Mouse (Mus musculus): ENCODE results near the gene Dll3. TPM values are rescaled to one million over a fixed set of nuclear protein-coding genes. Genes with fewer than 3 reads are reported as not detected.

Dll3 gene
- polyA plus RNA-seq, 2 experiments, result 0.83 to 0.92 TPM

- Histone ChIP-seq H3K27me3 (ENCODE audit: control insufficient read depth, insufficient read depth, low read length) (peaks cover 56% of the 10 kb centered on the region), H3K36me3 (ENCODE audit: control insufficient read depth, insufficient read depth, low read length) (no peaks in the 10 kb centered on the region), H3K4me1 (ENCODE audit: control insufficient read depth, insufficient read depth, low read length) (no peaks in the 10 kb centered on the region), H3K9me3 (ENCODE audit: control insufficient read depth, low read length) (no peaks in the 10 kb centered on the region), H3K4me3 (replicated peaks; ENCODE audit: low read length) (peak overlapping the region; percentile 11), H3K9ac (ENCODE audit: low read depth, low read length, severe bottlenecking) (no peak overlapping the region), H3K27ac (replicated peaks; ENCODE audit: low read depth, low read length) (no peak overlapping the region), H3K4me2 (replicated peaks; ENCODE audit: low read depth, low read length, severe bottlenecking) (peak overlapping the region; percentile 32)
- no peak for DNase-seq (ENCODE audit: low spot score)
- no peak for TF ChIP-seq POLR2A (IDR thresholded peaks at IDR 0.05; ENCODE audit: borderline replicate concordance, extremely low read depth, insufficient read depth, insufficient read length)
- ATAC-seq (ENCODE audit: low FRiP score, low read depth), result no peak
- WGBS, result 3% methylated on average over 18 of the region's 18 CpGs
Measured at GRCm38 (mm10) chr7:28290165-28290564, 11.9 kb downstream of the Dll3 start.

DNA sequence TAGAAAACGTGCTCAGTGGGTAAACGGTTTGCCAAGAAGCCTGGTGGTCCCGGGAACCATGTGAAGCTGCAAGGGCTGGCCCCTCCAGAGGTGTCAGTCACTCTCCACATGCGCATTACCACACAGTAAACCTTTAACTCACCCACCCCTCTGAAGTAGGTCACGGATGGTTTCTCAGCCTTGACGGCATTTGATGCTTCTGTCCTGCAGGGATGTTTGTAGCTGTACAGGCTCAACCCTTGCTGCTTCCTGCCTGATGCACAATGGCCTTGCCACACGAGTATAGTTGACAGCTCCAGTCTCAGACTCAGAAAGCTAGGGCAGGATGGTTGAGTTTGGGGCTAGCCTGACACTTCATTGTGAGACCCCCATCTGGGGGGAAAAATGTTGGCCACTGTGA is 21.4 kb downstream of the Dll3 start:
- no peak overlapping the region for H3K4me2 ChIP-seq (replicated peaks; ENCODE audit: low read depth, low read length, severe bottlenecking)
- no peak overlapping the region for H3K9ac ChIP-seq (ENCODE audit: low read depth, low read length, severe bottlenecking)
- H3K4me1 ChIP-seq (ENCODE audit: control insufficient read depth, insufficient read depth, low read length), result 0 out of 2 replicates have a peak, but pooled peaks cover 5% of the 10 kb centered on the region
- H3K27me3 ChIP-seq (ENCODE audit: control insufficient read depth, insufficient read depth, low read length), result no peaks in the 10 kb centered on the region
- no peak for DNase-seq (ENCODE audit: low spot score)
- no peak overlapping the region for H3K4me3 ChIP-seq (replicated peaks; ENCODE audit: low read length)
- no peaks in the 10 kb centered on the region for H3K36me3 ChIP-seq (ENCODE audit: control insufficient read depth, insufficient read depth, low read length)
- ATAC-seq (ENCODE audit: low FRiP score, low read depth), result no peak
- no peaks in the 10 kb centered on the region for H3K9me3 ChIP-seq (ENCODE audit: control insufficient read depth, low read length)
- no peak for TF ChIP-seq POLR2A (IDR thresholded peaks at IDR 0.05; ENCODE audit: borderline replicate concordance, extremely low read depth, insufficient read depth, insufficient read length)
- WGBS, result 71% methylated on average over 7 of the region's 7 CpGs
- H3K27ac ChIP-seq (replicated peaks; ENCODE audit: low read depth, low read length), result no peak overlapping the region

GRCm38 (mm10) chr7:28278279-28278652 is 23.8 kb downstream of the Dll3 start:
- H3K27ac ChIP-seq (replicated peaks; ENCODE audit: low read depth, low read length), result no peak overlapping the region; the same call in 1 of the 2 replicates
- no peak for DNase-seq (ENCODE audit: low spot score)
- WGBS, result 83% methylated on average over 7 of the region's 7 CpGs
- TF ChIP-seq POLR2A (IDR thresholded peaks at IDR 0.05; ENCODE audit: borderline replicate concordance, extremely low read depth, insufficient read depth, insufficient read length), result no peak
- peak overlapping the region; percentile 73 for H3K4me3 ChIP-seq (replicated peaks; ENCODE audit: low read length)
- H3K36me3 ChIP-seq (ENCODE audit: control insufficient read depth, insufficient read depth, low read length), result peaks cover under 1% of the 10 kb centered on the region; the same call in 1 of the 2 replicates
- 0 out of 2 replicates have a peak, but pooled peaks cover 5% of the 10 kb centered on the region for H3K4me1 ChIP-seq (ENCODE audit: control insufficient read depth, insufficient read depth, low read length)
- no peaks in the 10 kb centered on the region for H3K27me3 ChIP-seq (ENCODE audit: control insufficient read depth, insufficient read depth, low read length)
- peak overlapping the region; percentile 92 for H3K9ac ChIP-seq (ENCODE audit: low read depth, low read length, severe bottlenecking)
- H3K9me3 ChIP-seq (ENCODE audit: control insufficient read depth, low read length), result no peaks in the 10 kb centered on the region
- peak overlapping the region; percentile 84 for H3K4me2 ChIP-seq (replicated peaks; ENCODE audit: low read depth, low read length, severe bottlenecking)
- ATAC-seq (ENCODE audit: low FRiP score, low read depth), result no peak; the same call in 1 of the 2 replicates

- 6% methylated on average over 68 of the region's 68 CpGs for whole genome bisulfite sequencing
Measured at GRCm38 (mm10) chr7:28277615-28278278, 24.3 kb downstream of the Dll3 start, which contains the start of gene Eid2b. Eid2b (plus strand) TSS chr7:28277739.

DNA sequence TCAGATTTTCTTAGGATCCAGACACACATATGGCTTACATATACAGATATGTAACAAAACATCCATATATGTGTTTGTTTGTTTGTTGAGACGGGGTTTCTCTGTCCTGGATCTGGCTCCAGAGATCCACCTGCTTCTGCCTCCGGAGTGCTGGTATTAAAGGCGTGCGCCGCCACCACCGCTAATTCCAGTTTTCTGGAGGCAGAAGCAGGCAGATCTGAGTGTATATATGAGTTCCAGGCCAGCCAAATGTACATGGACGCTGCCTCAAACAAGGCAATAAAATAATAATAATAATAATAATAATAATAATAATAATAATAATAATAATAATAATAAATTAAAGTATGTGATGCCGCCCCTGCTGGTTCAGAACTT is 24.8 kb downstream of the Dll3 start:
- Histone ChIP-seq H3K9me3 (ENCODE audit: control insufficient read depth, low read length) (no peaks in the 10 kb centered on the region), H3K27me3 (ENCODE audit: control insufficient read depth, insufficient read depth, low read length) (no peaks in the 10 kb centered on the region), H3K4me1 (ENCODE audit: control insufficient read depth, insufficient read depth, low read length) (0 out of 2 replicates have a peak, but pooled peaks cover 5% of the 10 kb centered on the region), H3K9ac (ENCODE audit: low read depth, low read length, severe bottlenecking) (no peak overlapping the region), H3K4me3 (replicated peaks; ENCODE audit: low read length) (peak overlapping the region; percentile 73), H3K36me3 (ENCODE audit: control insufficient read depth, insufficient read depth, low read length) (peaks cover 9% of the 10 kb centered on the region; the same call in 1 of the 2 replicates), H3K4me2 (replicated peaks; ENCODE audit: low read depth, low read length, severe bottlenecking) (peak overlapping the region; percentile 84; the same call in 1 of the 2 replicates), H3K27ac (replicated peaks; ENCODE audit: low read depth, low read length) (no peak overlapping the region)
- no peak for TF ChIP-seq POLR2A (IDR thresholded peaks at IDR 0.05; ENCODE audit: borderline replicate concordance, extremely low read depth, insufficient read depth, insufficient read length)
- 63% methylated on average over 8 of the region's 8 CpGs for WGBS
- DNase-seq (ENCODE audit: low spot score), result no peak
- ATAC-seq (ENCODE audit: low FRiP score, low read depth), result no peak

More at GRCm38 (mm10) chr7:28277615-28278278, 24.3 kb downstream of the Dll3 start, which contains the start of gene Eid2b:
- peak; percentile 71 for ATAC-seq (ENCODE audit: low FRiP score, low read depth)
- Histone ChIP-seq H3K9ac (ENCODE audit: low read depth, low read length, severe bottlenecking) (peak within 1 kb of the TSS; percentile 92), H3K27ac (replicated peaks; ENCODE audit: low read depth, low read length) (peak within 1 kb of the TSS; percentile 52; the same call in 1 of the 2 replicates), H3K4me3 (replicated peaks; ENCODE audit: low read length) (peak within 1 kb of the TSS; percentile 73), H3K36me3 (ENCODE audit: control insufficient read depth, insufficient read depth, low read length) (peaks cover 5% of the 10 kb centered on the region; the same call in 1 of the 2 replicates), H3K4me1 (ENCODE audit: control insufficient read depth, insufficient read depth, low read length) (0 out of 2 replicates have a peak, but pooled peaks cover 5% of the 10 kb centered on the region), H3K27me3 (ENCODE audit: control insufficient read depth, insufficient read depth, low read length) (no peaks in the 10 kb centered on the region), H3K4me2 (replicated peaks; ENCODE audit: low read depth, low read length, severe bottlenecking) (peak within 1 kb of the TSS; percentile 84), H3K9me3 (ENCODE audit: control insufficient read depth, low read length) (no peaks in the 10 kb centered on the region)
- peak; percentile 96 for DNase-seq (ENCODE audit: low spot score)
- peak; percentile 57; the same call in 1 of the 2 replicates for TF ChIP-seq POLR2A (IDR thresholded peaks at IDR 0.05; ENCODE audit: borderline replicate concordance, extremely low read depth, insufficient read depth, insufficient read length)

Measured in limb, embryonic 14.5 days (tissue).